Comparison of ENCODE assay signal across 8 mouse cellular contexts in the genomic region with DNA sequence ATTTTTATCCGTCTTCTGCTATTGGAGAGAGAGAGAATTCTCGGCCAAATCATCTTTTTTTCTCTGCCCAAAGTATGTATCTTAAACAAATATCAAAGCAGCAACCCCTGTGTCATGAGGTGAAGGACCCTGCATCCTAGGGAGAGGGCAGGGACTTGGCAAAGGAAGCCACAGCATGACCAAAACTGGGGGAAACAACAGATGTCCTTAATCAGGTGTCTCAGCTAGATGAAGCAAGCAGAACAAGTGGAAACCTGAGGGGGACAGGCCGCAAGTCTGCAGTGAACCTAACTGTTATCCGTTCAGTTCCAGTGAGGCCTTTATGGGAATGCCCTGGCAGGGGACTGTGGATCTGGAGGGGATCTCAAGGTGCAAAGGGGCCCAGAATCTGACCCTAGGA. TPM values are rescaled to one million over a fixed set of nuclear protein-coding genes. Genes with fewer than 3 reads are reported as not detected.
DNase-seq lines count a peak whose midpoint lies in the region; ATAC-seq and TF ChIP-seq lines count a peak whose summit lies in the region.

No protein-coding gene starts in this region.

- ATAC-seq in heart, embryonic 16.5 days (replicated peaks; ENCODE audit: extremely low read depth, insufficient read depth, low FRiP score) = no peak
- no peak for ATAC-seq in liver, postnatal 0 days

- DNase-seq in heart, embryonic 10.5 days (ENCODE audit: low spot score) = no peak
- no peak for DNase-seq in heart, postnatal 10 days
- no peak for DNase-seq in ES-E14 (ENCODE audit: low read depth, low spot score)
- no peak for DNase-seq in liver, postnatal 0 days
- DNase-seq in retina, embryonic 14.5 days (ENCODE audit: low spot score) = no peak
- DNase-seq in adrenal gland, postnatal 14 days = no peak
- no peak for DNase-seq in gastrocnemius, postnatal 25 days

- 84% methylated on average over 4 of the region's 4 CpGs for WGBS in heart, embryonic 10.5 days
- 83% methylated on average over 4 of the region's 4 CpGs for WGBS in heart, embryonic 16.5 days
- 85% methylated on average over 4 of the region's 4 CpGs for WGBS in liver, postnatal 0 days (ENCODE audit: insufficient replicate concordance)

- intact Hi-C loops in heart, postnatal 10 days (cut with DNase I) = no loop called here

- no peak for TF ChIP-seq EP300 in liver, postnatal 0 days (IDR thresholded peaks at IDR 0.05; ENCODE audit: low read depth)

- H3K27ac ChIP-seq in heart, embryonic 10.5 days = peak overlapping the region; percentile 75; the same call in 1 of the 2 replicates
- peak overlapping the region; percentile 95 for H3K27ac ChIP-seq in ES-E14 (ENCODE audit: insufficient read depth, low read depth, low read length, poor library complexity, severe bottlenecking)
- H3K27ac ChIP-seq in heart, embryonic 16.5 days (ENCODE audit: low read length) = peak overlapping the region; percentile 87
- peak overlapping the region; percentile 98 for H3K27ac ChIP-seq in liver, postnatal 0 days (ENCODE audit: low read depth)

- peak overlapping the region; percentile 85 for H3K9ac ChIP-seq in ES-E14 (ENCODE audit: insufficient read depth, low read depth, low read length, poor library complexity, severe bottlenecking)
- peak overlapping the region; percentile 97 for H3K9ac ChIP-seq in heart, embryonic 16.5 days (ENCODE audit: low read length)
- H3K9ac ChIP-seq in liver, postnatal 0 days (replicated peaks) = peak overlapping the region; percentile 100

- peak overlapping the region; percentile 95 for H3K4me3 ChIP-seq in heart, embryonic 10.5 days
- H3K4me3 ChIP-seq in ES-E14 (ENCODE audit: insufficient read depth in 1 of 2, low read depth in 1 of 2, low read length in 2 of 2, poor library complexity in 1 of 2, severe bottlenecking in 1 of 2) = peak overlapping the region; percentile 78 to 93
- H3K4me3 ChIP-seq in heart, embryonic 16.5 days (ENCODE audit: low read length) = peak overlapping the region; percentile 91
- H3K4me3 ChIP-seq in liver, postnatal 0 days (ENCODE audit: low read depth, low read length) = peak overlapping the region; percentile 82

- H3K4me1 ChIP-seq in heart, embryonic 10.5 days = peaks cover 35% of the 10 kb centered on the region
- peaks cover 16 to 18% of the 10 kb centered on the region in 2 experiments for H3K4me1 ChIP-seq in ES-E14 (ENCODE audit: control insufficient read depth in 2 of 2, insufficient read depth in 2 of 2, low read length in 2 of 2, poor library complexity in 1 of 2)
- peaks cover 30% of the 10 kb centered on the region for H3K4me1 ChIP-seq in heart, embryonic 16.5 days (ENCODE audit: control insufficient read depth, insufficient read depth, low read length)
- H3K4me1 ChIP-seq in liver, postnatal 0 days (ENCODE audit: insufficient read depth) = peaks cover 53% of the 10 kb centered on the region

- H3K36me3 ChIP-seq in heart, embryonic 10.5 days = peaks cover 28% of the 10 kb centered on the region
- H3K36me3 ChIP-seq in ES-E14 (ENCODE audit: control insufficient read depth, insufficient read depth, low read length, poor library complexity, severe bottlenecking) = peaks cover 14% of the 10 kb centered on the region
- peaks cover 11% of the 10 kb centered on the region for H3K36me3 ChIP-seq in heart, embryonic 16.5 days (ENCODE audit: control insufficient read depth, insufficient read depth)
- peaks cover 35% of the 10 kb centered on the region for H3K36me3 ChIP-seq in liver, postnatal 0 days (replicated peaks; ENCODE audit: insufficient read depth, low read length)

- TF ChIP-seq CTCF in liver, postnatal 0 days (IDR thresholded peaks at IDR 0.05; ENCODE audit: low read depth) = no peak

- H3K9me3 ChIP-seq in heart, embryonic 10.5 days = no peaks in the 10 kb centered on the region
- H3K9me3 ChIP-seq in ES-E14 (ENCODE audit: control insufficient read depth, insufficient read depth, low read depth, low read length) = no peaks in the 10 kb centered on the region
- H3K9me3 ChIP-seq in heart, embryonic 16.5 days (replicated peaks; ENCODE audit: control insufficient read depth, low read length) = no peaks in the 10 kb centered on the region
- no peaks in the 10 kb centered on the region for H3K9me3 ChIP-seq in liver, postnatal 0 days (ENCODE audit: low read length)

- in situ Hi-C loops in ES-E14 (cut with MboI; ENCODE audit: low sequenced_read_pairs in 2 of 2, unreplicated experiment in 2 of 2) = no loop called here

- H3K27me3 ChIP-seq in heart, embryonic 10.5 days (ENCODE audit: insufficient read depth, poor library complexity, severe bottlenecking) = no peaks in the 10 kb centered on the region
- H3K27me3 ChIP-seq in heart, embryonic 16.5 days (ENCODE audit: control insufficient read depth, insufficient read depth, low read length) = no peaks in the 10 kb centered on the region
- H3K27me3 ChIP-seq in liver, postnatal 0 days (ENCODE audit: insufficient read depth, low read length) = no peaks in the 10 kb centered on the region

- peak overlapping the region; percentile 99 for H3K4me2 ChIP-seq in heart, embryonic 16.5 days (ENCODE audit: low read depth, low read length)
- H3K4me2 ChIP-seq in liver, postnatal 0 days (ENCODE audit: low read depth, low read length) = peak overlapping the region; percentile 85

TF ChIP-seq in ES-E14, 5 proteins besides CTCF, POLR2A, EP300 and RAD21:
- TF ChIP-seq HCFC1 (IDR thresholded peaks at IDR 0.05; ENCODE audit: borderline replicate concordance, insufficient read depth, low read length) (no peak), CHD2 (IDR thresholded peaks at IDR 0.05; ENCODE audit: low read depth, low read length) (no peak), ZNF384 (IDR thresholded peaks at IDR 0.05; ENCODE audit: low read depth, low read length) (no peak), ZC3H11A (IDR thresholded peaks at IDR 0.05; ENCODE audit: borderline replicate concordance, low read depth, low read length) (no peak), MAFK (IDR thresholded peaks at IDR 0.05; ENCODE audit: insufficient read depth, low read depth, low read length) (no peak)
TF ChIP-seq in ES-E14: peak in this region for 0.

RNA-seq across cellular contexts. Expression of a gene that starts 2.4 kb away (rescaled TPM):
- polyA plus RNA-seq in heart, embryonic 10.5 days (2016; fragmentation: Nextera tagmentation; extraction: Ambion mirVana) = 12.8 and 17.0 TPM in 2 replicates
- total RNA-seq in heart, postnatal 10 days (2021) = 10 to 100 TPM; 70.5 to 75.6 TPM
- total RNA-seq in ES-E14 (2012; rRNA removed) = 82.7 and 136 TPM in 2 replicates
- polyA plus RNA-seq in heart, embryonic 16.5 days (2015; fragmentation: Nextera tagmentation; extraction: Ambion mirVana) = 10.0 and 13.1 TPM in 2 replicates
- 7.9 and 8.1 TPM in 2 replicates for polyA plus RNA-seq in liver, postnatal 0 days (2015; fragmentation: Nextera tagmentation; extraction: Ambion mirVana)
- total RNA-seq in adrenal gland, postnatal 14 days (2021) = 49.0 and 50.7 TPM in 2 replicates
- 10 to 100 TPM; 33.0 to 43.3 TPM for total RNA-seq in gastrocnemius, postnatal 25 days (2021)

RNA-seq across cellular contexts. Expression of a gene that starts 27.0 kb away (rescaled TPM):
- 46.6 and 49.8 TPM in 2 replicates for polyA plus RNA-seq in heart, embryonic 10.5 days (2016; fragmentation: Nextera tagmentation; extraction: Ambion mirVana)
- total RNA-seq in heart, postnatal 10 days (2021) = 10 to 100 TPM; 19.3 to 23.8 TPM
- total RNA-seq in ES-E14 (2012; rRNA removed) = 62.1 and 68.2 TPM in 2 replicates
- 31.3 and 33.9 TPM in 2 replicates for polyA plus RNA-seq in heart, embryonic 16.5 days (2015; fragmentation: Nextera tagmentation; extraction: Ambion mirVana)
- polyA plus RNA-seq in liver, postnatal 0 days (2015; fragmentation: Nextera tagmentation; extraction: Ambion mirVana) = 16.9 and 19.0 TPM in 2 replicates
- total RNA-seq in adrenal gland, postnatal 14 days (2021) = 38.5 and 45.8 TPM in 2 replicates
- total RNA-seq in gastrocnemius, postnatal 25 days (2021) = 10 to 100 TPM in 1 of 2 experiments, 1 to 10 TPM in 1; 9.8 to 10.8 TPM

RNA-seq across cellular contexts. Expression of a gene that starts 32.1 kb away (rescaled TPM):
- polyA plus RNA-seq in heart, embryonic 10.5 days (2016; fragmentation: Nextera tagmentation; extraction: Ambion mirVana) = 22.2 and 27.4 TPM in 2 replicates
- 10 to 100 TPM; 13.7 to 18.9 TPM for total RNA-seq in heart, postnatal 10 days (2021)
- total RNA-seq in ES-E14 (2012; rRNA removed) = 21.7 and 22.9 TPM in 2 replicates
- polyA plus RNA-seq in heart, embryonic 16.5 days (2015; fragmentation: Nextera tagmentation; extraction: Ambion mirVana) = 22.5 and 23.1 TPM in 2 replicates
- 41.5 and 47.7 TPM in 2 replicates for polyA plus RNA-seq in liver, postnatal 0 days (2015; fragmentation: Nextera tagmentation; extraction: Ambion mirVana)
- 20.0 and 23.0 TPM in 2 replicates for total RNA-seq in adrenal gland, postnatal 14 days (2021)
- 10 to 100 TPM in 1 of 2 experiments, 1 to 10 TPM in 1; 9.7 to 12.5 TPM for total RNA-seq in gastrocnemius, postnatal 25 days (2021)

RNA-seq across cellular contexts. Expression of a gene that starts 32.3 kb away (rescaled TPM):
- 28.1 and 28.8 TPM in 2 replicates for polyA plus RNA-seq in heart, embryonic 10.5 days (2016; fragmentation: Nextera tagmentation; extraction: Ambion mirVana)
- 1 to 10 TPM; 5.7 to 7.0 TPM for total RNA-seq in heart, postnatal 10 days (2021)
- 43.4 and 46.6 TPM in 2 replicates for total RNA-seq in ES-E14 (2012; rRNA removed)
- 17.1 and 19.0 TPM in 2 replicates for polyA plus RNA-seq in heart, embryonic 16.5 days (2015; fragmentation: Nextera tagmentation; extraction: Ambion mirVana)
- 9.2 and 13.2 TPM in 2 replicates for polyA plus RNA-seq in liver, postnatal 0 days (2015; fragmentation: Nextera tagmentation; extraction: Ambion mirVana)
- 5.9 and 6.0 TPM in 2 replicates for total RNA-seq in adrenal gland, postnatal 14 days (2021)
- 1 to 10 TPM; 1.4 to 1.5 TPM for total RNA-seq in gastrocnemius, postnatal 25 days (2021)

RNA-seq across cellular contexts. Expression of a gene that starts 36.9 kb away (rescaled TPM):
- 41.3 and 46.9 TPM in 2 replicates for polyA plus RNA-seq in heart, embryonic 10.5 days (2016; fragmentation: Nextera tagmentation; extraction: Ambion mirVana)
- total RNA-seq in heart, postnatal 10 days (2021) = 10 to 100 TPM; 53.3 to 58.7 TPM
- total RNA-seq in ES-E14 (2012; rRNA removed) = 56.7 and 62.2 TPM in 2 replicates
- polyA plus RNA-seq in heart, embryonic 16.5 days (2015; fragmentation: Nextera tagmentation; extraction: Ambion mirVana) = 26.0 and 28.9 TPM in 2 replicates
- polyA plus RNA-seq in liver, postnatal 0 days (2015; fragmentation: Nextera tagmentation; extraction: Ambion mirVana) = 9.3 and 10.6 TPM in 2 replicates
- total RNA-seq in adrenal gland, postnatal 14 days (2021) = 84.7 and 85.3 TPM in 2 replicates
- 10 to 100 TPM; 23.0 to 25.9 TPM for total RNA-seq in gastrocnemius, postnatal 25 days (2021)
